Mouse (Mus musculus) olfactory bulb, adult 2 months (tissue): ENCODE results near the gene Ap1g2.

Source experiments
- CTCF ChIP-seq: fragments of 200-500 bp; IDR thresholded peaks from 2 replicates; pipeline ENCODE4 v1.5.1; 2012; ENCODE audit warnings: low read depth, mild to moderate bottlenecking, low read length, moderate library complexity; ENCODE audit not compliant: insufficient read depth
- POLR2A ChIP-seq: fragments of 200-500 bp; IDR thresholded peaks from 2 replicates; pipeline ENCODE4 v1.6.1; 2012; ENCODE audit warnings: mild to moderate bottlenecking, low read depth, low read length, moderate library complexity; ENCODE audit not compliant: insufficient read depth

GRCm38 (mm10) chr14:55118852-55119251, 12.5 kb upstream of the Ap1g2 start:
- no peak for TF ChIP-seq CTCF
- TF ChIP-seq POLR2A, result no peak
